Mouse (Mus musculus): ENCODE results near the gene H2al2a. TPM values are rescaled to one million over a fixed set of nuclear protein-coding genes. Genes with fewer than 3 reads are reported as not detected.
"Not testable (repeated sequence)": the region's sequence is repeated elsewhere in the genome, so short reads cannot be mapped to it uniquely, and the experiment has no call there.

Gene H2al2a
- total RNA-seq, 1 experiment from 2014 or later = 0.95 TPM

DNA sequence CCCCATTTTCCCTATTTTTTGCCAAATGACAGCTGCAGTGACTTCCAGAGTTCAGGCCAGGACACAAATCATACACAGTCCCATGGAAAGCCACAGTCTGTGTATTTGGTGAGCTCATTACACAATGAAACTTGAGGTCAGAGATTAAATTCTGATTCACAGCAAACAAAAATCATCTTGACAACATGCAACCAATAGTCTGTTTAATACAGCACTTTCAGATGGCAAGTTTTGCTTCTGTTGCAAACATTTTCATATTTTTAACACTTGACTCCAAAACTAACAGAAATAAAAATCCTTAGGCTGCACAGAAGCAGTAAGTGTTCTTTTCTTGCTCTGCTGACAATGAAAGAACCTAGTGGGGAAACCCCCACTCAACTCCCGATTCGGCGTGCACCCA is 12.0 kb downstream of the H2al2a start:
- no peak for ATAC-seq (replicated peaks; ENCODE audit: insufficient number of reproducible peaks, low FRiP score, low TSS enrichment, poor library complexity, severe bottlenecking)

DNA sequence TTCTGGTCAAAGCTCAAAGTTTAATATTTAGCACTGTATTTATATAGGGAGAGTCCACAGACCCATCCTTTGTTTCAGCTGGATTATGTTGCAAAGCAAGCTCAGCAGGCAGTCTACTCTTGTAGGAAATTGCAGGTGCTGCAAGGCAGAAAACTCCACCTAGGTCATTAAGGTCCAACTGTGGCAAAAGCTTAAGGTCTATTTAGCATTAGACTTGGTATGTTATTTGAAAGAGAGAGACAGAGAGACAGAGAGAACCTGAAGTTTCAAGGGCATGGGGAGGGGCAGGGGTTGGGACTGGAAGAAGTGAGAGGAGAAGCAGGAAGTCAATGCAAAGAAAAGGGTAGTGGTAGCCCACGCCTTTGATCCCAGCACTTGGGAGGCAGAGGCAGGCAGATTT is 14.0 kb downstream of the H2al2a start:
- no peak for ATAC-seq (replicated peaks; ENCODE audit: insufficient number of reproducible peaks, low FRiP score, low TSS enrichment, poor library complexity, severe bottlenecking)

DNA sequence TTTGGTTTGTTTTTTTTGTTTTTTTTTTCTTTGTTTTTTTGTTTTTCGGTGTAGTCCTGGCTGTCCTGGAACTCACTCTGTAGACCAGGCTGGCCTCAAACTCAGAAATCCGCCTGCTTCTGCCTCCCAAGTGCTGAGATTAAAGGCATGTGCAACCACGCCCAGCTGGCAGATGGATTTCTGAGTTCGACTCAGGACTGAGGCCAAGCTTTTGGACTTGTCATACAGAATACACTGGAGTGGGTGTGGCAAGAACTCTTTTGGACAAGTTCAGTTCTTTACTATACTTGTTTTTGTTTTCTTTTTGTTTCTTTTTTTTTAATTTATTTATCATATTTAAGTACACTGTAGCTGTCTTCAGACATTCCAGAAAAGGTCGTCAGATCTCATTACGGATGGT is 18.1 kb downstream of the H2al2a start:
- no peak for ATAC-seq (replicated peaks; ENCODE audit: insufficient number of reproducible peaks, low FRiP score, low TSS enrichment, poor library complexity, severe bottlenecking)

DNA sequence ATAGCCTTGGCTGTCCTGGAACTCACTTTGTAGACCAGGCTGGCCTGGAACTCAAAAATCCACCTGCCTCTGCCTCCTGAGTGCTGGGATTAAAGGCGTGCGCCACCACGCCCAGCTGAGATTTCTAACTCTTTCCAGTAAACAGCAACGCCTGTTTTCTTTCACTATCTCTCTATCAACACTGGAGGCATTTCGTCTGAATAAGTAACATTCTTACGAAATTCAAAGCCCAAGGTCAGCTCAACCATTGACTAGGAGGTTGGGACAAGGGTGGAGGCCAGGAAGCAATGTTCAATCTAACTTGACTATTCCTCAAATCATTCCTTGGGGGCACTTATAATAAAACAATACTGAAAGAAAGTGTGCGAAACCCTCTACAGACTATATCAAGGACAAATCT is 18.5 kb downstream of the H2al2a start:
- ATAC-seq (replicated peaks; ENCODE audit: insufficient number of reproducible peaks, low FRiP score, low TSS enrichment, poor library complexity, severe bottlenecking) = not testable (repeated sequence)

DNA sequence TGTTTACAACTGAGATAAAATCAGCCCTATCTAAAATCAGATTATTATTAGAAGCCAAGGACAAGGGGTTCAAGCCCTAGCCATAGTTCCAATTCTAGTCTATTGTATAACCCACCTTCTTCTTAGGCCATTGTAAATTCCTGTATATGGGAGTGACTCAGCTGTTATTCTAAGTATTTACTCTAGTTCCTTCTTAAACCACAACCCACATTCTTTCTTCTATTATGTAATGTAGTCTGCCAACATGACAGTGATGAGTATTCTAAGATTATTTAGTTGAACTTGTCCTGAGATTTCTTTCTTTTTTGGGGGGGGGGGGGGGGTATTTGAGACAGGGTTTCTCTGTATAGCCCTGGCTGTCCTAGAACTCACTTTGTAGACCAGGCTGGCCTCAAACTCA is 19.1 kb downstream of the H2al2a start:
- not testable (repeated sequence) for ATAC-seq (replicated peaks; ENCODE audit: insufficient number of reproducible peaks, low FRiP score, low TSS enrichment, poor library complexity, severe bottlenecking)

DNA sequence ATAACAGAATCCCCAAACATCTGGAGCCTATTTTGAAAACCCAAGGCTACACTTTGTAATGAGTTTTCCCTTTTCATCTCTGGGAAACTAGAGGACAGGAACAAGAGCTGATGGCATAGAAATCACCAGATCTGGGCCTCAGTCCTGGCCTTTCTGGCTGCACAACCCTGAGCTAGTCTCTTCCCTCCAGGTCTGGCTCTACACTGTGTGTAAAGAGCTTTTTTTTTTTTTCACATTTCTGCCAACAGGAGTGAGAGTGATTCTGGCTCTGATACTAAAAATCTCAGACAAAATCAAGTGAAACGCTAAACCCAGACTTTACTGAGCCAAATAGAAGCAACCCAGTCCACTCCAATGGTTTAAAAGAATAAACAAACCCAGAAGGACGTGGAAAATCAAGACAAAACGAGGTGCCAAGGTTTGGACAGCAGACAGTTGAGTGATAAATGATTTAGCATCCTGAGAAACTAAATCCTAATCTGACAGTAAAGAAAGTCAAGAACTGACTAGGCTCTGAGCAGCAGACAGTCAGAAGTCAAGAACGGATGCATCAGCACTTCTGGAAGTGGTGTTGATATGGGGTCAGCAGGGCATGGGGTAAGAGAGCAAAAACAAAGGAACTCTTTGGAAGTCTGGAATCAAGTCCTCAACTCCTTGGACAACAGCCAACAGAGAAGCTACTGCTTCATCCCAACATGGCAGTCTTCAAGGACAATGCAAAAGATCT is 21.0 kb downstream of the H2al2a start:
- ATAC-seq (replicated peaks; ENCODE audit: insufficient number of reproducible peaks, low FRiP score, low TSS enrichment, poor library complexity, severe bottlenecking) = no peak

DNA sequence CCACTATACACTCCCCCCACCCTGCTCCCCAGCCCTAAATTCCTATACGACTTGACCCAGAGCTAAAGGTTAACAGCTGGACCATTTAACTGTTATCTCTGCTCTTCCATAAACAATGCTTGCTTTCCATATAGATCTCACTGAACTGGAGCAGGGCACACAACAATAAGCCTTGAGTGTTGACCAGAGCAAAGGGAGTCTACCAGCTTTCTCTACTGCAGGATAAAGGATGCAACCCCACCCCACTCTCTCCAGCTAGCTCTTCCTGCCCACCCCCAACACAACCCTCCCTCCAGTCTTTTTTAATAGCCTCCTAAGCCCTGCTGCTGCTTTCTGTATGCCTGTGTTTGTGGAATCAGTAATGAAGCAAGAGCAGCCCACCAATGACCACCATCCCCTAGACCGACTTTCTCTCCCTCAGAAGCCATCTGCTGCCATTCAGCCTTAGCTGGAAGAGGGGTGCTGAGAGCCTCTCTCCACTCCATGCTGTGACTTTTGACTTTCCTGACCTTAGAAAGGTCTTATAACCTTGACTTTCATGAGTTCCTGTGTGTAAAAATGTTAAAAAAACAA is 22.8 kb downstream of the H2al2a start:
- no peak for ATAC-seq (replicated peaks; ENCODE audit: insufficient number of reproducible peaks, low FRiP score, low TSS enrichment, poor library complexity, severe bottlenecking)

DNA sequence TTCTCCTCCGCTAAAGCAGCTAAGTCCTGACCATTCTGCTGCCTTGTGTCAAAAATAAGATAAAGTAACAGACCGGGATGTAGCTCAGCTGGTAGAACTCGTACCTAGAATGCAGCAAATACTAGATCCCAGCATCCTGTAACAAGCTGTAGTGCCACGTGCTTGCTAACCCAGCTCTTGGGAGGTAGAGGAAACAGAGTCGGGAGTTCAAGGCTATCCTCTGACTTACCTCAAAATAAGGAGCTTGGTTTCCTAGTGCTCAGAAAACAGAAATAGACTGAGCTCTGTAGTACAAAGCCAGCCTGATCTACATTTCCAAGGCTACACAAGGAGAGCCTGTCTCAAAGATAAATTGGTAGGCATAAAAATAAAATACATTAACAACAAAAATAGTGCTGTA is 23.5 kb downstream of the H2al2a start:
- ATAC-seq (replicated peaks; ENCODE audit: insufficient number of reproducible peaks, low FRiP score, low TSS enrichment, poor library complexity, severe bottlenecking) = no peak

DNA sequence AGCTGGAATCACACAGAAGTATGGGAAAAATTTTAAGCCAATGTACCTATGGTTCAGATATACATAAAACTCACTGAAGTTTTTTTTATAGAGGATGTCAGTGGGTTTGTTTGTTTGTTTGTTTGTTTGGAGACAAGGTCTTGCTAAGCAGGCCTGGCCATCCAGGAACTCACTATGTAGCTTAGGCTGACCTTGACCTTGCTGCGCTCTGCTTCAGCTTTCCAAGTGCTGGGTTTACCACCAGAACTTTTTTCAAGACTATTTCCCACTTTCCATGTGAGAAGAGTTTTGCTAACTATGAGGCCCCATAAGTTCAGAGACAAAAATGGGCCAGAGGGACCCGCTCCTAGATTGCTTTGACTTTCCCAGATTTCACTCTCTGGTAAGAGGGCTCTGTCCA is 23.9 kb downstream of the H2al2a start:
- ATAC-seq (replicated peaks; ENCODE audit: insufficient number of reproducible peaks, low FRiP score, low TSS enrichment, poor library complexity, severe bottlenecking) = no peak

DNA sequence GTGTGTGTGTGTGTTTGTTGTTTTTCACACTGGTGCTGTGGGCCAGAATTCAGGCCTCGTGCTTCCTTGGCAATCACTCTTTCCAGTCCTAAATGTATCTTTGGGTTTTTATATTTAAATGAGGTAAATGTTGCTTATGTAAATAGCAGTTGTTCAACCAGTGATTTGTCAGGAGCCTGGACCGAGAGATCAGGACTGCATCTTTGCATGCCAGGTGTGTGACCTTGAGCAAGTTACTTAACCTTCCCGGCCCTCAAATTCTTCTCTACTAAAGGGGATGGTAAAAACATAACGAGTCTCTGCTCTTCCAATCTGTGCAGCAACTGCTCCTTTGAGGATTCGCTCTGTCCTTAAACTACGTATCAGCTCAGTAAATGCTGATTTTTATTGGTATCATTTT is 25.4 kb downstream of the H2al2a start:
- no peak for ATAC-seq (replicated peaks; ENCODE audit: insufficient number of reproducible peaks, low FRiP score, low TSS enrichment, poor library complexity, severe bottlenecking)

DNA sequence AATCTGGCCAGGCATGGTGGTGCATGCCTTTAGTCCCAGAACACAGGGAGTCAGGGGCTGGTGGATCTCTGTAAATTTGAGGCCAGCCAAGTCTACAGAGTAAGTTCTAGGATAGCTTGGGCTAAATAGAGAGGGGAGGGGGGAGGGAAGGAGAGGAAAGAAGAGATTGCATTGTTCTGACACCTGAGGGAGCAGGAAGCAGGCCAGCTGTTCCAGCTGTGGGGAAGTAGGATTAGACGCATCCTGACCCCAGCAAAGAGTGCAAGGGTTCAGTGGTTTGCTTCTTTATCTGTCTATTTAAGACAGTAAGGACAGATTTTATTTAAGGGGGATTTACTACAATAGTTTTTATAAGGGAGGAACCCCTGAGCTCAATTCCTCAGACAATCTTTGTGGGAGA is 26.1 kb downstream of the H2al2a start:
- no peak for ATAC-seq (replicated peaks; ENCODE audit: insufficient number of reproducible peaks, low FRiP score, low TSS enrichment, poor library complexity, severe bottlenecking)

DNA sequence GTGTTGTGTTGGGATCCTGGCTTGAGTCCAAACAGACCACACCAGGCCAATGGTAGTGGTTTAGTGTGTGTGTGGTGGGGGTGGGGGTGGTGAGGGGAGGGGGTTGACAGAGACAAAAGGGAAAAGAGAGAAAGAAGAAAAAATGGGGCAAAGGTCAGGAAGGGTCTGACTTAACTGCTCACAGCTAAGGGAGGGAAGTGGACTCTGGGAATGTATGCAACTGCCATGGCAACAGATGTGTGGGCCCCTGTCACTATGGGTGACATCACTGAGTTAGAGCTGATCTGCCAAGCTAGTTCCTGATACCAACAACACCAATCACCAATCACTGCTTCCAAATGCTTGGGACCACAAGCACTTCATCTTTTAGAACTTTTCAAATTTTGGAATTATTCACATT is 26.6 kb downstream of the H2al2a start:
- no peak for ATAC-seq (replicated peaks; ENCODE audit: insufficient number of reproducible peaks, low FRiP score, low TSS enrichment, poor library complexity, severe bottlenecking)

DNA sequence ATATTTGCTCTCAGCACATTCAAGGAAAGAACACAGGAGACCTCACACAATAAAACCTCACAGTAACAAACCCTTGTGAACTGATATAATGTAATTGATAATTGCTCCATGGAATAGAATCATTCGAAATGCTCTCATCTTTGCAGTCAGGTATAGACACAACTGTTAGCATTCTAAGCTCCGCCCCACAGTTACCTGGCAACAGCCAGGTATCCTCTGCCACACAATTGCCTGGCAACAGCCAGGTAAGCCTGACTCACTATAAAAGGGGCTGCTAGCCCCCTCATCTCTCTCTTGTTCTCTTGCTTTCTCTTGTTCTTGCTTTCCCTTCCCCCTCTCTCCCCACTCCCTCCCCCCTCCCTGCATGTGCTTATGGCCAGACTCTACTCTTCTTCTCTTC is 28.2 kb downstream of the H2al2a start:
- no peak for ATAC-seq (replicated peaks; ENCODE audit: insufficient number of reproducible peaks, low FRiP score, low TSS enrichment, poor library complexity, severe bottlenecking)

DNA sequence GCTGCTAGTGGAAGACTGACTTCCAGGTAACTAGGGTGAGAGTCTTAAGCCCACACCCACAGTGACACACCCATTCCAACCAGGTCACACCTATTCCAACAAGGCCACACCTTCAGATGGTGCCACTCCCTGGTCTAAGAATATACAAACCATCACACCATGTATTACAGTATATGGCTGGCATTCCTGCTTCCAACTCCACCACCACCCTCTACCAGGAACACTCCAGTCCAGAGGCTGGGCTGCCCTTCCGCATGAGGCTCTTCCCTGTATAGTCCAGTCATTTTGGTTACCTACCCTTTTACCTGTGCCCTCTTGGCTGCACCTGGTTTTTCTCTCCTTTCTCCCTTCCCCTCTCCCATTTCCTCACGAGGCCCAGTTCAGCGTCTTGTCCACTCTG is 28.7 kb downstream of the H2al2a start:
- ATAC-seq (replicated peaks; ENCODE audit: insufficient number of reproducible peaks, low FRiP score, low TSS enrichment, poor library complexity, severe bottlenecking) = not testable (repeated sequence)

DNA sequence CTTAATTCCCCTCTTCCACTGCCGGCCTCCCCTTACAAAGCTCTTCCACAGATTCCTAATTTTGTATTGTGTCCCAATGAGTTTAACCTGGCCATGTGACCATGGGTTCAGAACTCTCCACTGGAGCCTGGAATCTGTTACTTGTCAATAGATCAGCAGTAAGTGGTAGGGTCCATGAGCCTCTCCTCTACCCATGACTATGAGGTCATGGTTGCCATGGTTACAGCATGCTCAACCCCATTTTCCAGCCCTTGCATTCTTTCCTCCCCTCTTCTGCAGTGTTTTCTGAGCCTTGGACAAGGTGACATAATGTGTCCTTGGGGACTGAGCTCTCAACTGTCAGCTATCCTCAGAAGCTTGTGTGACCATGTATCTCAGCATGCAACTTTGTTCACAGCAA is 37.3 kb downstream of the H2al2a start:
- ATAC-seq (replicated peaks; ENCODE audit: insufficient number of reproducible peaks, low FRiP score, low TSS enrichment, poor library complexity, severe bottlenecking) = no peak

DNA sequence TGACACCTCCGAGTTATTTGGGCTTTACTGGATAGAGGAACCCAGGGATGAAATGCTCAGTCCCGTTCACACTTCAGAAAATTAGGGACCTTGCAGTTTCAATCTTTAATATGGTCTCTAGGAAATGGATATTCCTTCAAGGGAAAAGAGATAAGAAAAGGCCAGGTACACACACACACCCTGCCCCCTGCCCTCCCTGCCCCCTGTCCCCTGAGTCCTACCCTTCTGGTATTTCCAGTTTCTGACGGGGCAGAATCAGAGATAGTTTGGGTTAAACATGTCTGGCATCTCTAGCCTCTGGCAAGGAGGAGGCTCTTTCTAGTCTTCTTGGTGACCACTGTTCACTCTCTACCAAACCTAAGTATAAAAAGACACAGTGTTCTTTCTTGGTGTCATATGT is 49.9 kb downstream of the H2al2a start:
- no peak for ATAC-seq (replicated peaks; ENCODE audit: insufficient number of reproducible peaks, low FRiP score, low TSS enrichment, poor library complexity, severe bottlenecking)

Other genes with a start within 250 kb of the H2al2a start
- gene A930004D18Rik, start 40.8 kb upstream of the H2al2a start, total RNA-seq (2017) = 0.21 to 0.87 TPM (median 0.29 TPM) in 3 replicates
- gene Skida1, start 52.1 kb upstream of the H2al2a start, total RNA-seq (2017) = 0.19 to 0.43 TPM in 2 of 3 replicates, not detected in the other
- 36.1 to 69.5 TPM (median 67.5 TPM) in 3 replicates for gene Mllt10, start 58.3 kb upstream of the H2al2a start, total RNA-seq (2017)